In genomic region chr1:128036296-128036695, GRCm38 (mm10) we compare ENCODE assay signal across 30 mouse cellular contexts.
A peak's percentile ranks its signal among the peaks of the same experiment; 100 is the strongest.
DNase-seq lines count a peak whose midpoint lies in the region; ATAC-seq lines count a peak whose summit lies in the region.
"Had no signal": no experiment of that assay in that cellular context is flagged by ENCODE, and none has a peak within 500 bp of the region (broad histone marks: within the 10 kb centered on the region; RNA-seq: fewer than 3 reads in every experiment).

No protein-coding gene starts in this region.

- WGBS in neural tube, embryonic 15.5 days, result 89% methylated on average over 6 of the region's 6 CpGs

- H3K9ac ChIP-seq in neural tube, embryonic 15.5 days (replicated peaks), result no peak overlapping the region
- H3K9ac ChIP-seq: embryonic facial prominence, embryonic 15.5 days; forebrain, embryonic 12.5 days; forebrain, postnatal 0 days; hindbrain, embryonic 15.5 days; liver, embryonic 14.5 days; midbrain, embryonic 13.5 days; neural tube, embryonic 13.5 days had no signal

- H3K27ac ChIP-seq in neural tube, embryonic 15.5 days (replicated peaks), result no peak overlapping the region
- H3K27ac ChIP-seq: embryonic facial prominence, embryonic 10.5 days; embryonic facial prominence, embryonic 15.5 days; forebrain, embryonic 12.5 days; hindbrain, embryonic 10.5 days; hindbrain, embryonic 15.5 days; layer of hippocampus, adult 2 months; liver, embryonic 14.5 days; macrophage; midbrain, embryonic 13.5 days; neural tube, embryonic 13.5 days; stomach, postnatal 0 days had no signal

- ATAC-seq in neural tube, embryonic 15.5 days (ENCODE audit: low FRiP score), result no peak
- ATAC-seq: forebrain, postnatal 0 days; inflammation-experienced regulatory T-cells, adult 6 months; midbrain, embryonic 13.5 days; Patski had no signal

- peak; percentile 4 for DNase-seq in kidney, adult 18-20 months
- no peak for DNase-seq in kidney, adult 9 months
- DNase-seq in ovary, adult 18-20 months (ENCODE audit: low spot score), result peak; percentile 19
- DNase-seq in ovary, postnatal 14 days (ENCODE audit: low spot score), result no peak
- peak; percentile 10 for DNase-seq in kidney, postnatal 14 days
- no peak for DNase-seq in layer of hippocampus, postnatal 10 days (ENCODE audit: low spot score in 2 of 2)
- DNase-seq: cerebellum, adult 8-10 months; cerebellum, postnatal 25 days; forebrain, postnatal 0 days; heart, postnatal 14 days; liver; lung, adult 2 months; lung, postnatal 10 days; right cerebral cortex, postnatal 25 days; thymus, adult 18-20 months; thymus, postnatal 25 days had no signal

- H3K4me3 ChIP-seq in neural tube, embryonic 15.5 days (replicated peaks), result no peak overlapping the region
- H3K4me3 ChIP-seq: embryonic facial prominence, embryonic 10.5 days; embryonic facial prominence, embryonic 15.5 days; forebrain, embryonic 12.5 days; hindbrain, embryonic 10.5 days; hindbrain, embryonic 15.5 days; layer of hippocampus, adult 2 months; midbrain, embryonic 13.5 days; neural tube, embryonic 13.5 days had no signal

- no peaks in the 10 kb centered on the region for H3K4me1 ChIP-seq in neural tube, embryonic 15.5 days
- H3K4me1 ChIP-seq: embryonic facial prominence, embryonic 10.5 days; embryonic facial prominence, embryonic 15.5 days; forebrain, embryonic 12.5 days; hindbrain, embryonic 10.5 days; hindbrain, embryonic 15.5 days; midbrain, embryonic 13.5 days; neural tube, embryonic 13.5 days had no signal

- H3K9me3 ChIP-seq in neural tube, embryonic 15.5 days (replicated peaks), result no peaks in the 10 kb centered on the region
- H3K9me3 ChIP-seq: embryonic facial prominence, embryonic 10.5 days; embryonic facial prominence, embryonic 15.5 days; forebrain, embryonic 12.5 days; hindbrain, embryonic 10.5 days; hindbrain, embryonic 15.5 days; midbrain, embryonic 13.5 days; neural tube, embryonic 13.5 days had no signal

- H3K4me2 ChIP-seq in neural tube, embryonic 15.5 days, result no peak overlapping the region
- H3K4me2 ChIP-seq: embryonic facial prominence, embryonic 15.5 days; forebrain, embryonic 12.5 days; hindbrain, embryonic 15.5 days; midbrain, embryonic 13.5 days; neural tube, embryonic 13.5 days had no signal

- H3K27me3 ChIP-seq in neural tube, embryonic 15.5 days (replicated peaks), result no peaks in the 10 kb centered on the region
- H3K27me3 ChIP-seq: embryonic facial prominence, embryonic 15.5 days; forebrain, embryonic 12.5 days; hindbrain, embryonic 15.5 days; midbrain, embryonic 13.5 days; neural tube, embryonic 13.5 days; Patski had no signal

- H3K36me3 ChIP-seq in neural tube, embryonic 15.5 days, result no peaks in the 10 kb centered on the region
- H3K36me3 ChIP-seq: embryonic facial prominence, embryonic 15.5 days; hindbrain, embryonic 15.5 days; midbrain, embryonic 13.5 days; neural tube, embryonic 13.5 days had no signal

Comparison
In these comparisons a context has a peak if more than half of its experiments do, and no peak if none do; other contexts are left out.
1. DNase-seq: peak in kidney, adult 18-20 months (single experiment), ovary, adult 18-20 months (single experiment) and kidney, postnatal 14 days (single experiment); none in kidney, adult 9 months (single experiment), ovary, postnatal 14 days (single experiment) and layer of hippocampus, postnatal 10 days (0 of 2).